Mouse (Mus musculus): ENCODE data around the gene Gtf2f2.
"Not testable (repeated sequence)": the region's sequence is repeated elsewhere in the genome, so short reads cannot be mapped to it uniquely, and the experiment has no call there.

Gene Gtf2f2

GRCm38 (mm10) chr14:75992371-75992770 lies 18.3 kb downstream of the Gtf2f2 start:
- no peak for DNase-seq

- DNase-seq: no peak
Measured at GRCm38 (mm10) chr14:75990936-75991335, 19.7 kb downstream of the Gtf2f2 start.

DNA sequence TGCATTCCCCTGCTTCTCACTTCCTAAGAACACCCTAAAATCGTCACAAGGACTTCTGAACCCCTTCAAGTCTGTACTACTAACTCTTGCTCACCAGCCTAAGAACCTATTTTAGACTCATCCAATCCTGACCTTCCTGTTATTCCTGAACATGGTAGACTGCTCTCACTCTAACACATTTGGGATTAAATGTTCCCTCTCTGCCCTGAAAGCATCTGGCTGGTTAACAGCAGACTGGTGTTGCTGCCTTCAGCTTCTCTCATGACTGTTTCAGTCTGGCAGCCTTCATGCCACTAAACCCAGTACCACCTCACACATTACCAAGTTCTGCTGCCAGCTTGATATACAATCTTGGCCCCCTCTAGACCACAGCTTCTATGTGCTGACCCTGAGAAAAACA lies 21.5 kb downstream of the Gtf2f2 start:
- no peak for DNase-seq

GRCm38 (mm10) chr14:75986878-75987483 lies 23.7 kb downstream of the Gtf2f2 start:
- no peak for DNase-seq

DNA sequence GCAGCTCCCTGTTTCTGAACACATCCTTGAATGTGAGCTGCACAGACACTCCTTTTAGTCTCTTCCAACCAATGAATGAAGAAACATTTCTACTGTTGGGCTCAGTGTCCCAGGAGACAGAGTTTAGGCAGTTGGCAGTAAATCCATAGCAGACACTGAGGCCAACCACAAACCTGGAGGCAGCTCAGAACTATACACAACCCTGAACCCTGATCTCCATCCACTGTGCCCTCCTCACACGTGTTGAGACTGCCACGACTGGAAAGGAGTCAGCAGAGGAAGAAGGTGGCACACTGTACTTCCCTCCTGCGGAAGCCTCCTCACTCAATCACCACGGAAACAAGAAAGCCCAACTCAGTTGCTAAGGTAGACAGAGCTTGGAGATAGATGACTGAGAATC lies 25.6 kb downstream of the Gtf2f2 start:
- no peak for DNase-seq

- no peak for DNase-seq
Measured at GRCm38 (mm10) chr14:75983891-75984290, 26.8 kb downstream of the Gtf2f2 start.

DNA sequence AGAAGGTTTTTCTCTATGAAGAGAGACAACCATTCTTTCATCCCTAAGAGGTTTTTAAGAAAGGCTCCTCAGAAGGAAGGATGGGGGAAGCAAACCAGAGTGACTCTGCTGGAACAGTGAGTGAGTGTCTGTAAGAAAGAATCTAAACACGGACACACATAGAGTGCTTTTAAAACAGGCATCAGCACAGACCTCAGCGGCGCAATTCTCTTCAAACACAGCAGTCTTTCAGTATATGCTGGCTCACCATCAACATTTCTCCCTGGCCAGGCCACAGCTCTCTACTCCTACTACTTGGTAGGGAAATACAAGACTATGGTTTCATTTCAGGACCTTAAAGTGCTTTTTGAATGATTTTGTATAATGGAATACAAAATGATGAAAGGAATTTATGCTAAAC lies 29.4 kb downstream of the Gtf2f2 start:
- DNase-seq: no peak

GRCm38 (mm10) chr14:75976107-75976506 lies 34.6 kb downstream of the Gtf2f2 start:
- DNase-seq: no peak

DNA sequence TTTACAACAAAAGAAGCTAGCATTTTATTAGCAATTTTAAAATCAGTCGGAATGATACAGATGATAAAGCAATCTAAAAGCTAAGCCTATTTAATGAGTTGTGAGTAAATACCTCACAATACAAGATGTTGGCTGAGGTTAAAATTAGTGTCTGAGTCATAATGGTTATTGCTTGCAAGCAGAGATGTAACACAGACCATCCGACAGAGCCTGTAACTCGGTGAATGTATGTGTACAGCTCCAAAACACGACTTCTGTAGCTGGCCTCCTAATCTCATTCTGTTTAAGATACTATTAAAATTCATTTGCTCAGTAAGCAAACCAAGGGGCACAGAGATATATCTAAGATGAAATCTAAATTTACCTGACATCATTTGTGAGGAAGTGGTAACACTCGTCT lies 43.4 kb downstream of the Gtf2f2 start:
- no peak for DNase-seq

DNA sequence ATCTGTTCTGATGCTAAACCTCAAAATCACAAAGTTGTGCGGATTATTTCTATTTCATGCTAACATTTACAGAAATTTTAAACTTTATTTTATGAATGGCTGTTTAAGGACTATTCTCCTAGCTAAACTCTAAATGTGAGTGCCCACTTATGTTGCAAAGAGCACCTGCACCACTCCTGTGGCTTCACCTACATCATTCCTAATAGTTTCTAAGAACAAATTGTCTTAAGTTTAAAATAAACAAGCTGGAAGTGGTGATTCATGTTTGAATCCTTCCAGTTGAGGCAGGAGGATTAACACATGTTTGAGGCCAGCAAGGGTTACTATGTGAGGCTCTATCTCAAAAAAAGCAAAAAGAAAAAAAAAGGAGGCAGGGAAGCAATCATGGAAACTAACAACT lies 46.2 kb downstream of the Gtf2f2 start:
- DNase-seq: no peak

DNA sequence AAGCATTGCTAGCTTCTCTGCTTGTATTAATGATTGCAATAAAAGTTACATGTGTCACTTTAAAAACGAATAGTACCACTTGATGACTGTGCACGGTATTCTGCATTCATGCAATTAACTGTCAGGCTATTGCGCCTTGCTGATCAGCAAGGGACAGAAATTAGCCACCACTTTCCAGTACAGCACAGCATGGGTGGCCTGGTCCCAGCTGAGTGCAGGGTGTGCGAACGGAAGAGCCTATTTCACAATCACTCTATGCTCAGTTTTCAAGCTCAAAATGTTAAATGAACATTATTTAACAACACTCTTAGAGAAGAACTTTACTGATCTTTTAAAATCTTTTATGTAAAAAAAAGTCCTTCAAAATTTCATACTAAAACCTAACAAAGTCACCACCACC lies 46.7 kb downstream of the Gtf2f2 start:
- DNase-seq: no peak

DNA sequence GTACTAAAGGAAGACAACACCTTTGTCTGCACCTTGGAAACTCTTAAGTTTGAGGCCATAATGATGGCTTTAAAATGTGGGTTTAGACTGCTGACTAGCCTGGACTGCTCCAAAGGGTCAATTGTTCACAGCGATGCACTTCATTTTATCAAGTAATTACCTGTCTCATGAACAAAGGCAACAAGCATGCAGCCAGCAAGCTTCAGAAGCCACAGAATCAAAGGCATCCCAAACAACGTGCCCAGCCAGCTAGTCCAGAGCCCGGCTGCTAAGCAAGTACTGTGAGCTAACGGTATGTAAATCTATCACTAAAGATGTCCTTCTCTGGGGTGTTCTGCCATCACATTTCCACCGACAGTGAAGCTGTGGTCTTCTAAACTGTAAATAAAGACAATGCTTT lies 47.5 kb downstream of the Gtf2f2 start:
- DNase-seq: no peak

DNA sequence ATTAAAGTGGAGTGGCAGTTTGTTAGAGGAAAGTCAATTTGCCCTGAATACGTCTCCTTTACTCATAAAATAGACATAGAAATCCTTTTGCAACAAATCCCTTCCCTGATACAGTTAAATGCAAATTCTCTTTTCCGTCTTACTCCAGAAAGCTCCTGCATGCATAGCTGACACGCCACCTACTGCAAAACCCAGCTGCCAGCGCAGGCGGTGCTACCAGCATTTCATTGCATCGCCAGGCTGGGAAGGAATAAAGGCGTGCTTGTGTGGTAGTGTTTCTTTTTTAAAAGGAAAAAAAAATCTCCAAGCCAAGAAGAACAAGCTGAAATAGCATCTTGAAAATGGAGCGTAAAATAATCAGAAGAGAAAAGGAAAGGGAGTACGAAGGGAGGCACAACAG lies 48.4 kb downstream of the Gtf2f2 start:
- DNase-seq: no peak

- DNase-seq: no peak
Measured at GRCm38 (mm10) chr14:75954766-75955165, 55.9 kb downstream of the Gtf2f2 start, which contains the start of gene Kctd4. Gene Kctd4 (plus strand): TSS chr14:75955009.

GRCm38 (mm10) chr14:75953011-75953410 lies 57.7 kb downstream of the Gtf2f2 start:
- DNase-seq: peak; percentile 55

DNA sequence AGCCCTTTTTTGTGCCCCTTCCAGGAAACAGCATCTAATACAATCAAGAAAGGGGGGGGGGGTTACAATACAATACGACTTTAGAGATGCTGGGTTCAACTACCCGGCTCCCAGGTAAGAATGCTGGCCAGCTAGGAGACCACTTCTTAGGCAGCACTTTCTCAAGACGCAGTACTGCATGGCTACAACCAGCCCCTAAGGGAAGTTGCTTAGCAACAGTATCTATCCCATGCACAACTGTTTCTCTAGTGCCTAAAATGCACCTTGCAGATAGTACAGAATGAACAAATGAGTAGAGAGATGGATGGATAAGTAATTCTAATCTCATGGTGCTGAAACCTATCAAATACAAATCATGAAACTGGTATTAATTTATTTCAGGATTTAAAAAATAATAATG lies 63.0 kb downstream of the Gtf2f2 start:
- no peak for DNase-seq

- no peak for DNase-seq
Measured at GRCm38 (mm10) chr14:75942365-75942764, 68.3 kb downstream of the Gtf2f2 start.

DNA sequence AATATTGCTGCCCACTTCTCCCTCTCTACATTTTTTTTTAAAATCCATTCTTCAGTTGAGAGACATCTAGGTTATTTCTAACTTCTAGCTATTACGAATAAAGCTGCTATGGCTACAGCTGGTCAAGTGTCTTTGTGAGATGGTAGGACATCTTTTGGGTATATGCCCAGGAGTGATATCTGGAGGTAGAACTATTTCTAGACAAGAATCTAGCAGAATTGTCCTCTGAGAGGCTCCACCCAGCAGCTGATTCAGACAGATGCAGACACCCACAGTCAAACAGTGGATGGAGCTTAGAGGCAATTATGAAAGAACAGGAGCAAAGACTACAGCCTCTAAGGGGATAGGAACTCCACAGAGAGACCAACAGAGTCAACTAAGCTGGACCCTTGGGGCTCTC lies 69.2 kb downstream of the Gtf2f2 start:
- DNase-seq: no peak

DNA sequence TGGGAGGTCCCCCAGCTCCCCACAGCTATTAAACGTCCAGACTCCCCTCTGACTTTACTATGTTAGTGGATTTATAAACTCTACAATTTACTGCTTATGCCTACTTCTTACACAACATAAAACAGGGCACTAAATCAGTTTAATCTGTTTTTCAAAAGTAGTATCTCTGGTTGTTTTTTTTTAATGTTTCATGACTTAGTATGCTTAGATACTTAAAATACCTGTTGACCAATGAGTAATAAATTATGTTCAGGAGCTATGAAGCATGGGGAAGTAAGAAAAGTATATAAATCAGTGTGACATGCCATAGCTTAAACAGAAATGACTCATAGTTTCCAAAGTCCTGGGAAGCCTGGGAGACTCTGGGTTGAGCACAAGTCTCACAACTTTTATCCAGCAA lies 73.0 kb downstream of the Gtf2f2 start:
- no peak for DNase-seq

DNA sequence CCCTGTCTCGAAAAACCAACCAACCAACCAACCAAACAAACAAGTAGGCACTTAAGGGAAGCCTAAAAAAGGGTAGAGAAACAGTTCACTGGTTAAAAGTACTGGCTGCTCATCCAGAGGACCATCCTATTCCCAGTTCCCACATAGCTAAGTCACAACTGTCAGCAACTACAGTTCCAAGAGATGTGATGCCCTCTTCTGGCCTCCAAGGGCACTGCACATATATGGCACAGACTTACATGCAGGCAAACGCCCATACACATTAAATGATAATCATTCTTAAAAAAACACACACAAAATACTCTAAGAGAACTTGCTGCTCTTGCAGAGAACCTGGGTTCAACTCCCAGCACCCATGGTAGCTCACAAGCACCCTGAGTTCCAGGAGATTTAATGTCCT lies 76.3 kb downstream of the Gtf2f2 start:
- DNase-seq: no peak

- DNase-seq: no peak
Measured at GRCm38 (mm10) chr14:75931266-75931665, 79.4 kb downstream of the Gtf2f2 start.

- DNase-seq: not testable (repeated sequence)
Measured at GRCm38 (mm10) chr14:75929713-75930112, 81.0 kb downstream of the Gtf2f2 start.

GRCm38 (mm10) chr14:75923314-75924052 lies 87.2 kb downstream of the Gtf2f2 start:
- DNase-seq: no peak

- no peak for DNase-seq
Measured at GRCm38 (mm10) chr14:75912665-75913064, 98.0 kb downstream of the Gtf2f2 start.

DNA sequence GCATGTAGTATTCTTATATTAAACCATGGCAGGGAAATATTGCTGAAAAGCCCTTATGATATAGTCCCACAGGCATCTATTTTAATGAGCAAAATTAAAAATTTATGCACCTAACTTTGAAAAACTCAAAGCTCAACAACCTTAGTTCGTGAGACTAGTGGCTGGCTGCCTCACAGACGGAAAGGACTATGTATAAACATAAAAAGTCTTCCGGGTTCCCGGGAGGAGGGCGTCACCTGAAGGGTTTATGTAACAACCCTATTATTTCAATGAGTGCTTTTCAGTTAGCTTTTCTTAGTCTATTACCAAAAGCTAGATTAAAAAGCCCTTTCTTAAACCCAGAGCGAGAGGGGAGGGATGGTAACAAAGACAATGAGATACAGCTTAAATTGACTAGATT lies 98.7 kb downstream of the Gtf2f2 start:
- DNase-seq: no peak

All from embryo, embryonic 11 days (tissue).